Mouse (Mus musculus): ENCODE data around the gene Kif26a.

DNA sequence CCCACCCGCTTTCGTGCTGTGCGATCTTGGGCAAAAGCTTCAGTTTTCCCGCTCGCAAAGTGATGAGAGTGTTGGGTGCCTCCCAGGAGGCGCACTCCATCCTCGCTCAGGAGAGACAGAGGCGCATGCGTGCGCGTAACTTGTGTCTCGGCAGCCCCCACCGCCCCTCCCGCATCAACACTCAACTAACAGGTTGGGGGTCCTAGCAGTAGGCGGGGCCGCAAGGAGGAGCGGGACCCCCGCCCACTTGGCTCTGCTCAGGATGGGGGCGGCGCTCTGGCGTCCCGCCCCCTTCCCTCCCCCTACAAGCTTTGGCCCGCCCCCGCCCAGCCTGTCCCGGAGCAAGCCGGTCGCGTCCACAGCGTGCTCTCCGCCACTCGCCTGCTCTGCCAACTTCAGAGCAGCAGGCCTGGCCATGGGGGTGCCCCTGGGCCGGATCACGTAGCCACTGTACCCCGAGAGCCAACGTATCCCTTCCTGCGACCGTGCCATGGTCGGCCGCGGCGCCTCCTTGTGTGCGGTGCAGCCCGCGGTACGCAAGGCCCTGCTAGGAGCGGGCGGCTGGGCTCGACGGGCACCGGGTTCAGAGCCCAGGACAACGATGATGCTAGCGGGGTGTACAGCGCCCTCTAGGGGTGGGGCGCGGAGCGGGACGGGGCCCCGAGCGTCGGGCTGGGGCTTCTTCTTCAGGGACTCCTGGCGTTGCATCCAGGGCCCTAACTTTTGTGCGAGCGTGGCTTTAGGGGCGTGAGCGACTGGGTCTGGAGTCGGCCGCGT is at the start of gene Kif26a:
- peak; percentile 93 for TF ChIP-seq CTCF (IDR thresholded peaks at IDR 0.05; ENCODE audit: insufficient read depth, low read depth, low read length)
- 0 out of 2 replicates have a peak, but pooled peaks have one; percentile 24 for TF ChIP-seq POLR2A (IDR thresholded peaks at IDR 0.05; ENCODE audit: insufficient read depth, low read depth, low read length)

All from olfactory bulb, adult 2 months (tissue).